In the genomic region with DNA sequence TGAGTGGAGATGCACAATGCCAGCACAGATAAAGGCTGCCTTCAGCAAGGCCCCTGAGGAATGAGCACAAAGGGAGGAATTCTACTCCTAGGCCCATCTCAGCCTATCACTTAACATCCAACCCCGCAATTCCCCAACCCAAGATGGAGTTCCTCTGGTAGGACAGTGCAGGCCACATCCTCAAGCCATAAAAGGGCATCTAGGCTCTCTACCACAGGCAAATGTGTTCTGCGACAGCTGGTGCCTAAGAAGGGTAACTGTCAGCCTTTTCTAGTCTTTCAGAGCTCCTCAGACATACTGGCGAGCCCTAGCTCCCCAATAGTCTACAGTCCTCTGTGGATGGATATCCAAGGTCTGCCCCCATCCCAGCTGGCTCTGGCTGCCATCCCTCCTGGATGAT, we compare ENCODE assay signal across 1 mouse cellular context.
TF ChIP-seq lines count a peak whose summit lies in the region.

No protein-coding gene starts in this region.

TF ChIP-seq in myocyte, 11 proteins besides CTCF, POLR2A, EP300 and RAD21:
- no peak for TF ChIP-seq CEBPB (IDR thresholded peaks at IDR 0.05; ENCODE audit: insufficient read depth, poor library complexity, severe bottlenecking)
- peak in 2 of 3 experiments; percentile 16 to 42 for TF ChIP-seq MYOG (IDR thresholded peaks at IDR 0.05; ENCODE audit: control insufficient read depth in 1 of 3, insufficient read depth in 1 of 3, insufficient read length in 2 of 3, low read depth in 2 of 3)
- TF ChIP-seq MAX (IDR thresholded peaks at IDR 0.05; ENCODE audit: low read depth) = no peak
- TF ChIP-seq E2F4 (IDR thresholded peaks at IDR 0.05; ENCODE audit: insufficient read depth) = no peak
- TF ChIP-seq SRF (IDR thresholded peaks at IDR 0.05; ENCODE audit: control insufficient read depth, insufficient read length, low read depth) = peak; percentile 97
- TF ChIP-seq TCF3 (IDR thresholded peaks at IDR 0.05; ENCODE audit: insufficient read length, low read depth) = no peak
- peak in 2 of 3 experiments; percentile 21 to 35 for TF ChIP-seq MYOD1 (IDR thresholded peaks at IDR 0.05; ENCODE audit: control insufficient read depth in 1 of 3, insufficient read length in 2 of 3, low read depth in 2 of 3)
- no peak for TF ChIP-seq REST (IDR thresholded peaks at IDR 0.05; ENCODE audit: insufficient read depth, insufficient read length)
